Mouse (Mus musculus) CH12.LX (cell line): Measurements from ENCODE around the gene Kcnj9.

Source experiments
- CTCF ChIP-seq, 2 experiments: IDR thresholded peaks in 1 of 2; conservative IDR thresholded peaks in 1 of 2; 2 replicates each; pipeline ENCODE4 v1.5.1; 2011 to 2012; ENCODE audit warnings: low read depth in 2 of 2, low read length in 2 of 2, improper control_type of control experiment in 1 of 2, inconsistent platforms in 1 of 2, mild to moderate bottlenecking in 1 of 2, moderate library complexity in 1 of 2
- E2F4 ChIP-seq: IDR thresholded peaks from 2 replicates; pipeline ENCODE4 v1.6.1; 2011; ENCODE audit warnings: low read depth, low read length, improper control_type of control experiment; ENCODE audit not compliant: insufficient replicate concordance
- EP300 ChIP-seq: IDR thresholded peaks from 2 replicates; pipeline ENCODE4 v1.6.1; 2011; ENCODE audit warnings: low read length, improper control_type of control experiment
- MAX ChIP-seq: IDR thresholded peaks from 2 replicates; pipeline ENCODE4 v1.6.1; 2011; ENCODE audit warnings: low read length, improper control_type of control experiment
- NRF1 ChIP-seq: IDR thresholded peaks from 2 replicates; pipeline ENCODE4 v1.6.1; 2014; ENCODE audit warnings: low read depth, mild to moderate bottlenecking, inconsistent platforms, low read length, improper control_type of control experiment, moderate library complexity
- POLR2A ChIP-seq: IDR thresholded peaks from 2 replicates; pipeline ENCODE4 v1.6.1; 2011; ENCODE audit warnings: low read depth, mild to moderate bottlenecking, improper control_type of control experiment, low read length
- POLR2AphosphoS2 ChIP-seq: IDR thresholded peaks from 2 replicates; pipeline ENCODE4 v1.6.1; 2011; ENCODE audit warnings: low read depth, low read length, improper control_type of control experiment
- SIN3A ChIP-seq: IDR thresholded peaks from 2 replicates; pipeline ENCODE4 v1.6.1; 2012; ENCODE audit warnings: low read length, improper control_type of control experiment, inconsistent platforms
- TCF12 ChIP-seq: IDR thresholded peaks from 2 replicates; pipeline ENCODE4 v1.6.1; 2014; ENCODE audit warnings: low read depth, mild to moderate bottlenecking, inconsistent platforms, low read length, improper control_type of control experiment

DNA sequence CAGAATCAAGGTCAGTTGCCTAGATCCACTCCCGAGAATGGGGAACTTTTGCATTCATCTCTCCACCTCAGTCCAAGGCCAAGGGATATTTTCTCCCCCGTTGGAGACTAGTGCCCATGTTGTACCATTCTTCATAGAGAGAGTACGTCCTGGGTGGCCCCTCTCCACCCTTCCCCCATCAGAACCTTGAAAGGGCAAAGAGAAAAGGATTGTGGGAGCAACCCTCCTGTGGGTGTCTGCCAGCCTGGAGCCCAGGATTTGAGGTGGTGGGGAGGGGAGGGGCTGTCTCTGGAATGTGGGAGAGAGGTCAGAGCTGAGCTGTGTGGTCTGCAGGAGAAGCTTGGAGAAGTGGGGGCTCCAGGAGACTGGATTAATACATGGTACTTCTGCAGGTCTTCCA is 14.8 kb upstream of the Kcnj9 start:
- TF ChIP-seq NRF1 (no peak), TCF12 (no peak), SIN3A (no peak), CTCF (conservative IDR thresholded peaks at IDR 0.05 in 1 of 2, IDR thresholded peaks at IDR 0.05 in 1 of 2; ENCODE audit: low read depth in 2 of 2, low read length in 2 of 2) (no peak), POLR2A (no peak), MAX (no peak), EP300 (no peak), E2F4 (no peak), POLR2AphosphoS2 (no peak)
